Mouse (Mus musculus): Measurements from ENCODE around the gene Tmem127. TPM values are rescaled to one million over a fixed set of nuclear protein-coding genes. Genes with fewer than 3 reads are reported as not detected.
"Not testable (repeated sequence)": the region's sequence is repeated elsewhere in the genome, so short reads cannot be mapped to it uniquely, and the experiment has no call there.

Gene Tmem127
- total and polyA plus RNA-seq, 3 experiments: 27.7 to 47.9 (median 30.8) TPM

- Histone ChIP-seq H3K27me3 (ENCODE audit: insufficient read depth, low read length) (no peaks in the 10 kb centered on the region), H3K36me3 (replicated peaks) (peaks cover 60% of the 10 kb centered on the region), H3K4me3 (ENCODE audit: low read depth, low read length) (no peak overlapping the region), H3K9me3 (replicated peaks) (no peaks in the 10 kb centered on the region), H3K4me1 (ENCODE audit: insufficient read depth, low read depth, low read length) (no peaks in the 10 kb centered on the region; the same call in 1 of the 2 replicates)
- DNase-seq (ENCODE audit: low spot score) (no peak), ATAC-seq (ENCODE audit: extremely low read depth, insufficient number of reproducible peaks, low FRiP score, poor library complexity, severe bottlenecking) (no peak)
- TF ChIP-seq GATA1 (IDR thresholded peaks at IDR 0.05; ENCODE audit: borderline replicate concordance, low read length): no peak
- no peak for TF ChIP-seq CTCF (IDR thresholded peaks at IDR 0.05; ENCODE audit: low read depth, low read length)
- TF ChIP-seq TAL1 (conservative IDR thresholded peaks at IDR 0.05; ENCODE audit: low read depth, low read length): no peak
- no peak for TF ChIP-seq POLR2AphosphoS5 (IDR thresholded peaks at IDR 0.05; ENCODE audit: insufficient replicate concordance, low read depth, low read length)
- no peak for TF ChIP-seq GATA2 (IDR thresholded peaks at IDR 0.05; ENCODE audit: borderline replicate concordance, low read depth, low read length)
These were observed 11.6 kb downstream of the Tmem127 start for GRCm38 (mm10) chr2:127259340-127259739.

- H3K4me1 ChIP-seq (ENCODE audit: insufficient read depth, low read depth, low read length): peaks cover 4% of the 10 kb centered on the region; the same call in 1 of the 2 replicates
- no peak overlapping the region for H3K4me3 ChIP-seq (ENCODE audit: low read depth, low read length)
- no peak for ATAC-seq (ENCODE audit: extremely low read depth, insufficient number of reproducible peaks, low FRiP score, poor library complexity, severe bottlenecking)
- no peaks in the 10 kb centered on the region for H3K27me3 ChIP-seq (ENCODE audit: insufficient read depth, low read length)
- peaks cover 37% of the 10 kb centered on the region for H3K36me3 ChIP-seq (replicated peaks)
- H3K9me3 ChIP-seq (replicated peaks): no peaks in the 10 kb centered on the region
- TF ChIP-seq POLR2AphosphoS5 (IDR thresholded peaks at IDR 0.05; ENCODE audit: insufficient replicate concordance, low read depth, low read length): no peak
- TF ChIP-seq GATA1 (IDR thresholded peaks at IDR 0.05; ENCODE audit: borderline replicate concordance, low read length): no peak
- no peak for TF ChIP-seq GATA2 (IDR thresholded peaks at IDR 0.05; ENCODE audit: borderline replicate concordance, low read depth, low read length)
- no peak for TF ChIP-seq TAL1 (conservative IDR thresholded peaks at IDR 0.05; ENCODE audit: low read depth, low read length)
- no peak for TF ChIP-seq CTCF (IDR thresholded peaks at IDR 0.05; ENCODE audit: low read depth, low read length)
- no peak for DNase-seq (ENCODE audit: low spot score)
These were observed 14.8 kb downstream of the Tmem127 start for GRCm38 (mm10) chr2:127262480-127262879.

- peaks cover 26% of the 10 kb centered on the region for H3K4me1 ChIP-seq (ENCODE audit: insufficient read depth, low read depth, low read length)
- no peaks in the 10 kb centered on the region for H3K27me3 ChIP-seq (ENCODE audit: insufficient read depth, low read length)
- ATAC-seq (ENCODE audit: extremely low read depth, insufficient number of reproducible peaks, low FRiP score, poor library complexity, severe bottlenecking) (no peak), DNase-seq (ENCODE audit: low spot score) (no peak)
- TF ChIP-seq GATA1 (IDR thresholded peaks at IDR 0.05; ENCODE audit: borderline replicate concordance, low read length): no peak
- no peak for TF ChIP-seq TAL1 (conservative IDR thresholded peaks at IDR 0.05; ENCODE audit: low read depth, low read length)
- TF ChIP-seq POLR2AphosphoS5 (IDR thresholded peaks at IDR 0.05; ENCODE audit: insufficient replicate concordance, low read depth, low read length): no peak
- TF ChIP-seq CTCF (IDR thresholded peaks at IDR 0.05; ENCODE audit: low read depth, low read length): no peak
- no peak for TF ChIP-seq GATA2 (IDR thresholded peaks at IDR 0.05; ENCODE audit: borderline replicate concordance, low read depth, low read length)
- H3K9me3 ChIP-seq (replicated peaks): no peaks in the 10 kb centered on the region
- H3K36me3 ChIP-seq (replicated peaks): peaks cover 21% of the 10 kb centered on the region
- no peak overlapping the region for H3K4me3 ChIP-seq (ENCODE audit: low read depth, low read length)
These were observed 20.1 kb downstream of the Tmem127 start for GRCm38 (mm10) chr2:127267854-127268253.

GRCm38 (mm10) chr2:127269491-127270299, 22.0 kb downstream of the Tmem127 start, which contains the start of gene Stard7:
Stard7 (plus strand) TSS chr2:127270218.
- no peaks in the 10 kb centered on the region for H3K9me3 ChIP-seq (replicated peaks)
- H3K4me1 ChIP-seq (ENCODE audit: insufficient read depth, low read depth, low read length): peaks cover 33% of the 10 kb centered on the region
- DNase-seq (ENCODE audit: low spot score) (peak; percentile 97), ATAC-seq (ENCODE audit: extremely low read depth, insufficient number of reproducible peaks, low FRiP score, poor library complexity, severe bottlenecking) (peak; percentile 94)
- H3K36me3 ChIP-seq (replicated peaks): peaks cover 26% of the 10 kb centered on the region
- H3K27me3 ChIP-seq (ENCODE audit: insufficient read depth, low read length): no peaks in the 10 kb centered on the region
- peak within 1 kb of the TSS; percentile 83 for H3K4me3 ChIP-seq (ENCODE audit: low read depth, low read length)
- no peak for TF ChIP-seq POLR2AphosphoS5 (IDR thresholded peaks at IDR 0.05; ENCODE audit: insufficient replicate concordance, low read depth, low read length)
- TF ChIP-seq GATA1 (IDR thresholded peaks at IDR 0.05; ENCODE audit: borderline replicate concordance, low read length): no peak

GRCm38 (mm10) chr2:127270300-127271041, 22.8 kb downstream of the Tmem127 start:
- TF ChIP-seq GATA2 (IDR thresholded peaks at IDR 0.05; ENCODE audit: borderline replicate concordance, low read depth, low read length) (no peak), TAL1 (conservative IDR thresholded peaks at IDR 0.05; ENCODE audit: low read depth, low read length) (no peak), GATA1 (IDR thresholded peaks at IDR 0.05; ENCODE audit: borderline replicate concordance, low read length) (no peak), CTCF (IDR thresholded peaks at IDR 0.05; ENCODE audit: low read depth, low read length) (no peak)
- ATAC-seq (ENCODE audit: extremely low read depth, insufficient number of reproducible peaks, low FRiP score, poor library complexity, severe bottlenecking) (peak; percentile 41; the same call in 1 of the 2 replicates), DNase-seq (ENCODE audit: low spot score) (peak; percentile 82)
- no peaks in the 10 kb centered on the region for H3K9me3 ChIP-seq (replicated peaks)
- peak overlapping the region; percentile 83 for H3K4me3 ChIP-seq (ENCODE audit: low read depth, low read length)
- H3K4me1 ChIP-seq (ENCODE audit: insufficient read depth, low read depth, low read length): peaks cover 38% of the 10 kb centered on the region
- H3K27me3 ChIP-seq (ENCODE audit: insufficient read depth, low read length): no peaks in the 10 kb centered on the region
- peaks cover 33% of the 10 kb centered on the region for H3K36me3 ChIP-seq (replicated peaks)

GRCm38 (mm10) chr2:127271042-127271515, 23.4 kb downstream of the Tmem127 start:
- H3K36me3 ChIP-seq (replicated peaks): peaks cover 35% of the 10 kb centered on the region
- TF ChIP-seq CTCF (IDR thresholded peaks at IDR 0.05; ENCODE audit: low read depth, low read length) (no peak), GATA1 (IDR thresholded peaks at IDR 0.05; ENCODE audit: borderline replicate concordance, low read length) (no peak), TAL1 (conservative IDR thresholded peaks at IDR 0.05; ENCODE audit: low read depth, low read length) (no peak), GATA2 (IDR thresholded peaks at IDR 0.05; ENCODE audit: borderline replicate concordance, low read depth, low read length) (no peak), POLR2AphosphoS5 (IDR thresholded peaks at IDR 0.05; ENCODE audit: insufficient replicate concordance, low read depth, low read length) (no peak)
- H3K4me1 ChIP-seq (ENCODE audit: insufficient read depth, low read depth, low read length): peaks cover 35% of the 10 kb centered on the region
- no peaks in the 10 kb centered on the region for H3K9me3 ChIP-seq (replicated peaks)
- no peak for DNase-seq (ENCODE audit: low spot score)
- peak overlapping the region; percentile 83 for H3K4me3 ChIP-seq (ENCODE audit: low read depth, low read length)
- ATAC-seq (ENCODE audit: extremely low read depth, insufficient number of reproducible peaks, low FRiP score, poor library complexity, severe bottlenecking): no peak
- H3K27me3 ChIP-seq (ENCODE audit: insufficient read depth, low read length): no peaks in the 10 kb centered on the region

GRCm38 (mm10) chr2:127272049-127272448, 24.3 kb downstream of the Tmem127 start:
- H3K4me1 ChIP-seq (ENCODE audit: insufficient read depth, low read depth, low read length): peaks cover 35% of the 10 kb centered on the region
- ATAC-seq (ENCODE audit: extremely low read depth, insufficient number of reproducible peaks, low FRiP score, poor library complexity, severe bottlenecking); H3K4me3 ChIP-seq (ENCODE audit: low read depth, low read length): not testable (repeated sequence)

More at GRCm38 (mm10) chr2:127272049-127272448, 24.3 kb downstream of the Tmem127 start:
- not testable (repeated sequence) for H3K27me3 ChIP-seq (ENCODE audit: insufficient read depth, low read length); DNase-seq (ENCODE audit: low spot score); H3K9me3 ChIP-seq (replicated peaks)
- H3K36me3 ChIP-seq (replicated peaks): peaks cover 35% of the 10 kb centered on the region
